Mouse (Mus musculus): ENCODE measurements at regions not wholly inside any gene's neighbourhood (a gene's known extent, or its start where the extent isn't known, plus 50 kb on each side); places are given as distances from the start of the nearest gene placed in this dataset.
"Not testable (repeated sequence)": the region's sequence is repeated elsewhere in the genome, so short reads cannot be mapped to it uniquely, and the experiment has no call there.

GRCm38 (mm10) chr3:15040866-15041528 is 154.9 kb downstream of the Car2 start:
- Histone ChIP-seq H3K27ac (no peak overlapping the region), H3K4me1 (no peaks in the 10 kb centered on the region), H3K4me3 (no peak overlapping the region), H3K36me3 (no peaks in the 10 kb centered on the region), H3K9me3 (replicated peaks) (no peaks in the 10 kb centered on the region), H3K9ac (no peak overlapping the region), H3K4me2 (replicated peaks) (no peak overlapping the region), H3K27me3 (no peaks in the 10 kb centered on the region)
- no peak for ATAC-seq (ENCODE audit: low FRiP score)
- WGBS = 83% methylated on average over 7 of the region's 7 CpGs

- Histone ChIP-seq H3K27ac (no peak overlapping the region), H3K4me2 (replicated peaks) (no peak overlapping the region), H3K9me3 (replicated peaks) (0 out of 2 replicates have a peak, but pooled peaks cover 4% of the 10 kb centered on the region), H3K36me3 (no peaks in the 10 kb centered on the region), H3K4me1 (no peaks in the 10 kb centered on the region), H3K4me3 (no peak overlapping the region), H3K9ac (no peak overlapping the region), H3K27me3 (no peaks in the 10 kb centered on the region)
- 83% methylated on average over 3 of the region's 3 CpGs for WGBS
- ATAC-seq (ENCODE audit: low FRiP score) = no peak
These were observed 167.9 kb downstream of the Car2 start for GRCm38 (mm10) chr3:15053968-15054367.

- H3K4me3 ChIP-seq; ATAC-seq (ENCODE audit: low FRiP score); H3K9me3 ChIP-seq (replicated peaks); H3K36me3 ChIP-seq; H3K27ac ChIP-seq; H3K4me1 ChIP-seq; H3K9ac ChIP-seq; H3K27me3 ChIP-seq; H3K4me2 ChIP-seq (replicated peaks): not testable (repeated sequence)
- 92% methylated on average over 8 of the region's 8 CpGs for WGBS
These were observed 169.6 kb downstream of the Car2 start for GRCm38 (mm10) chr3:15055516-15056256.

- not testable (repeated sequence) for H3K4me1 ChIP-seq; H3K36me3 ChIP-seq; ATAC-seq (ENCODE audit: low FRiP score); H3K4me3 ChIP-seq; H3K27ac ChIP-seq; H3K4me2 ChIP-seq (replicated peaks); H3K9me3 ChIP-seq (replicated peaks); H3K27me3 ChIP-seq; H3K9ac ChIP-seq
- WGBS = 85% methylated on average over 5 of the region's 5 CpGs
These were observed 170.9 kb downstream of the Car2 start for GRCm38 (mm10) chr3:15056788-15057585.

- Histone ChIP-seq H3K27me3 (no peaks in the 10 kb centered on the region), H3K27ac (no peak overlapping the region), H3K4me1 (no peaks in the 10 kb centered on the region), H3K36me3 (no peaks in the 10 kb centered on the region), H3K9ac (no peak overlapping the region), H3K4me3 (no peak overlapping the region), H3K9me3 (replicated peaks) (no peaks in the 10 kb centered on the region), H3K4me2 (replicated peaks) (no peak overlapping the region)
- WGBS = 92% methylated on average over 3 of the region's 3 CpGs
- no peak for ATAC-seq (ENCODE audit: low FRiP score)
These were observed 179.6 kb downstream of the Car2 start for GRCm38 (mm10) chr3:15065681-15066080.

- Histone ChIP-seq H3K4me1 (no peaks in the 10 kb centered on the region), H3K27me3 (no peaks in the 10 kb centered on the region), H3K9ac (no peak overlapping the region), H3K4me3 (no peak overlapping the region), H3K27ac (no peak overlapping the region), H3K36me3 (no peaks in the 10 kb centered on the region), H3K4me2 (replicated peaks) (no peak overlapping the region), H3K9me3 (replicated peaks) (no peaks in the 10 kb centered on the region)
- WGBS = 88% methylated on average over 3 of the region's 3 CpGs
- no peak for ATAC-seq (ENCODE audit: low FRiP score)
These were observed 182.2 kb downstream of the Car2 start for GRCm38 (mm10) chr3:15068256-15068655.

- Histone ChIP-seq H3K27me3 (no peaks in the 10 kb centered on the region), H3K4me3 (no peak overlapping the region), H3K9me3 (replicated peaks) (no peaks in the 10 kb centered on the region), H3K4me2 (replicated peaks) (no peak overlapping the region), H3K27ac (no peak overlapping the region), H3K36me3 (no peaks in the 10 kb centered on the region), H3K4me1 (no peaks in the 10 kb centered on the region), H3K9ac (no peak overlapping the region)
- 88% methylated on average over 6 of the region's 6 CpGs for WGBS
- no peak for ATAC-seq (ENCODE audit: low FRiP score)
These were observed 185.2 kb downstream of the Car2 start for GRCm38 (mm10) chr3:15071030-15071883.

GRCm38 (mm10) chr3:15073405-15073804 is 187.3 kb downstream of the Car2 start:
- Histone ChIP-seq H3K9me3 (replicated peaks) (no peaks in the 10 kb centered on the region), H3K27me3 (no peaks in the 10 kb centered on the region), H3K4me1 (no peaks in the 10 kb centered on the region), H3K9ac (no peak overlapping the region), H3K27ac (no peak overlapping the region), H3K36me3 (no peaks in the 10 kb centered on the region), H3K4me2 (replicated peaks) (no peak overlapping the region), H3K4me3 (no peak overlapping the region)
- ATAC-seq (ENCODE audit: low FRiP score) = no peak
- 80% methylated on average over 2 of the region's 2 CpGs for WGBS

- H3K27me3 ChIP-seq = no peaks in the 10 kb centered on the region
- H3K9ac ChIP-seq = no peak overlapping the region
- no peaks in the 10 kb centered on the region for H3K9me3 ChIP-seq (replicated peaks)
- no peaks in the 10 kb centered on the region for H3K36me3 ChIP-seq
- 59% methylated on average over 1 of the region's 1 CpGs for WGBS
- no peak overlapping the region for H3K4me2 ChIP-seq (replicated peaks)
- no peak for ATAC-seq (ENCODE audit: low FRiP score)
- H3K4me1 ChIP-seq = no peaks in the 10 kb centered on the region
- H3K27ac ChIP-seq = no peak overlapping the region
- H3K4me3 ChIP-seq = no peak overlapping the region
These were observed 187.8 kb downstream of the Car2 start for GRCm38 (mm10) chr3:15073847-15074246.

- H3K4me1 ChIP-seq = no peaks in the 10 kb centered on the region
- H3K36me3 ChIP-seq = no peaks in the 10 kb centered on the region
- H3K4me2 ChIP-seq (replicated peaks) = no peak overlapping the region
- H3K9ac ChIP-seq = no peak overlapping the region
- no peak overlapping the region for H3K27ac ChIP-seq
- H3K27me3 ChIP-seq = no peaks in the 10 kb centered on the region
- H3K4me3 ChIP-seq = no peak overlapping the region
- no peaks in the 10 kb centered on the region for H3K9me3 ChIP-seq (replicated peaks)
- ATAC-seq (ENCODE audit: low FRiP score) = no peak
These were observed 188.9 kb downstream of the Car2 start for GRCm38 (mm10) chr3:15074949-15075348.

- ATAC-seq (ENCODE audit: low FRiP score) = no peak
- H3K4me3 ChIP-seq = no peak overlapping the region
- H3K4me1 ChIP-seq = no peaks in the 10 kb centered on the region
- 73% methylated on average over 1 of the region's 1 CpGs for WGBS
- no peaks in the 10 kb centered on the region for H3K9me3 ChIP-seq (replicated peaks)
- no peaks in the 10 kb centered on the region for H3K27me3 ChIP-seq
- H3K4me2 ChIP-seq (replicated peaks) = no peak overlapping the region
- no peak overlapping the region for H3K9ac ChIP-seq
- no peaks in the 10 kb centered on the region for H3K36me3 ChIP-seq
- H3K27ac ChIP-seq = no peak overlapping the region
These were observed 204.1 kb downstream of the Car2 start for GRCm38 (mm10) chr3:15090124-15090523.

All from hindbrain, embryonic 12.5 days (tissue).